Mouse (Mus musculus) erythroblast, embryonic 14.5 days (primary cell): ENCODE measurements around the gene Ncoa7. TPM values are rescaled to one million over a fixed set of nuclear protein-coding genes. Genes with fewer than 3 reads are reported as not detected.
A peak's percentile ranks its signal among the peaks of the same experiment; 100 is the strongest.

Source experiments
- H3K27me3 ChIP-seq: 2 replicates; pipeline ENCODE4 v1.6.1; 2012; ENCODE audit warnings: inconsistent platforms; ENCODE audit not compliant: control insufficient read depth
- H3K36me3 ChIP-seq: 2 replicates; pipeline ENCODE4 v1.6.1; 2012; ENCODE audit warnings: mild to moderate bottlenecking, inconsistent platforms; ENCODE audit not compliant: control insufficient read depth
- H3K4me1 ChIP-seq: 2 replicates; pipeline ENCODE4 v1.6.1; 2012; ENCODE audit warnings: inconsistent platforms; ENCODE audit not compliant: control insufficient read depth
- H3K4me3 ChIP-seq: replicated peaks from 2 replicates; pipeline ENCODE3; 2012; ENCODE audit warnings: moderate library complexity, mild to moderate bottlenecking, inconsistent platforms
- H3K9me3 ChIP-seq: 2 replicates; pipeline ENCODE4 v1.6.1; 2012; ENCODE audit warnings: low read length, inconsistent platforms, mixed read lengths; ENCODE audit not compliant: control insufficient read depth
- GATA1 ChIP-seq: IDR thresholded peaks from 2 replicates; pipeline ENCODE4 v1.6.1; 2012; ENCODE audit warnings: low read length, inconsistent platforms, mixed read lengths
- TAL1 ChIP-seq: IDR thresholded peaks from 3 replicates; pipeline ENCODE4 v1.6.1; 2012; ENCODE audit warnings: low read length, inconsistent platforms, mixed read lengths
- polyA plus RNA-seq: library from polyadenylated mRNA; stranded (reverse); fragments of >175 nt; gene quantifications from 2 replicates; pipeline ENCODE4 v1.2.3, GENCODE M21; 2012

The Ncoa7 gene
- polyA plus RNA-seq, 1 experiment = 4.3 TPM

GRCm38 (mm10) chr10:30733148-30733785 lies 69.9 kb downstream of the Ncoa7 start:
- TF ChIP-seq GATA1 (peak; percentile 45; the same call in 1 of the 2 replicates), TAL1 (no peak)
- no peaks in the 10 kb centered on the region for H3K27me3 ChIP-seq
- H3K9me3 ChIP-seq = no peaks in the 10 kb centered on the region
- H3K36me3 ChIP-seq = peaks cover 30% of the 10 kb centered on the region
- H3K4me3 ChIP-seq = no peak overlapping the region
- peaks cover 72% of the 10 kb centered on the region for H3K4me1 ChIP-seq

DNA sequence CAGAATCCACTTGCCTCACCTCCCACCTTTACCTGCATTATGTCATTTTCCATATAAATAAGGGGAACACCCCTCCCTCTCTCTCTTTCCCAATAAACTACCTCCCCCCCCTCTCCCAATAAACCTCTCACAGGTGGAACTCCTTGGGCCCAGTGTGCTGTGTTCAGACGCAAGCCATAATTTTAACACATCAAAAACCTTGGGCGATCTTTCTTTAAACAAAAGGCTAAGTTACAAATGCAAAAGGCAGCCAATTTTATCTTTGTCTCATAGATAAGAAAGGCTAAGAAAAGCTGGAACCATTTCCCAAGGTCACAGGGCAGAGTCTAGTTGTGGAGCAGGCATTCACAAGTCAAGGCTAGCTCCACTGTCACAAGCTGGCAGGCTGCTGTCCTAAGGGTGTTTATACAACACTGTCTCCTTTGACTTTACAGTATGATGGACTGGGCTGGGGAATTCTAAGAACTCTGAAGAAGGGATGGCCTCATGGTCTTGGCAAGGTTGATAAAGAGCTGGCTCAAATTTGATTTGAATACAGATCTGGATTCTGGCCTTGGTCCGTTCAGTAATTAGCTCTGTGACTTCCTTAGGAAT lies 71.7 kb downstream of the Ncoa7 start:
- peaks cover 32% of the 10 kb centered on the region for H3K36me3 ChIP-seq
- H3K4me3 ChIP-seq = no peak overlapping the region
- no peaks in the 10 kb centered on the region for H3K27me3 ChIP-seq
- TF ChIP-seq TAL1 = no peak
- TF ChIP-seq GATA1 = no peak
- H3K9me3 ChIP-seq = no peaks in the 10 kb centered on the region
- peaks cover 64% of the 10 kb centered on the region for H3K4me1 ChIP-seq

- peaks cover 61% of the 10 kb centered on the region for H3K4me1 ChIP-seq
- no peak overlapping the region for H3K4me3 ChIP-seq
- no peaks in the 10 kb centered on the region for H3K9me3 ChIP-seq
- H3K27me3 ChIP-seq = no peaks in the 10 kb centered on the region
- peaks cover 35% of the 10 kb centered on the region for H3K36me3 ChIP-seq
- TF ChIP-seq TAL1 = no peak
- no peak for TF ChIP-seq GATA1
Observed at GRCm38 (mm10) chr10:30730791-30731190, 72.3 kb downstream of the Ncoa7 start.

DNA sequence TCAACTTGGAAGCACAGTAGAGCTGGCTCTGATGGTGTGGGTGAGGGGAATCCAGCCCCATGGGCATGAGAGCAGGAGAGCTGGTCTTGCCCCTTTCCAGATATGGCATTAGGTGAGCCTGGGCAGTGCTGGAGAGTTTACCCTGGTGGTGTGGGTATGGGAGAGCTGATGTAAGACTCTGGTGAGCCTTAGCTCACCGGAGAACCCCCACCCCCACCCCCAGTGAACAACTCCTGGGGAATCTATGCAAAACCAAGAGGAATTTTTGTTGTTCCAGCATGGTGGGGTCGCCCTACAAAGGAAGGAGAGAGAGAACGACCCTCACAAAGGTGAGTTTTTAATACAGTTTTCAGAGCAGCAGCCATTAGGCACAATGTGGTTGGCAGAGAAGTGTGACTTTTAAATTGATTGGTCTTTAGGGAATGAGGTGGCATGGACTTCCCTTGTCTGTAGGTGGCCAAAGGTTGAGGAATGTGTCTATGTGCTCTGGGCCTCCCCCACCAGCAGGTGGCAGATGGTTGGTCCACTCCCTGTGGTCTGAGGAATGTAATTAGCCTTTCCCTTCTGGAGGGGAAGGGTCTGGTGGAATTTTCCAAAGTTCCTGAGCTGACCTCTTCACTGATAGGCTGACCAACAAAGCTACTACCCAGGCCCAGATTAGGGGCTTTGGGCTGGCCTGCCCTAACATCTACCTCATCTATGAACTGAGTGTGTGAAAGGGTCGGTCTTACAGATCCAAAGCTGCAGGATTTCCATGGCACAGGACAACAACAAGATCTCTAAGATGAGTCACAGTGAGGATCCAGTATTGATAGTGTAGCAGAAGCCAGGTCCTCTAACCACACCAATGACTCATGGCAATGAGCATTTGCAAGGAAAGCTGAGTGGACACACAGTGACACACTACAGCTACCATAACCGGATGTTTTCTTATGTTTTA lies 73.7 kb downstream of the Ncoa7 start:
- H3K36me3 ChIP-seq = peaks cover 34% of the 10 kb centered on the region
- H3K4me3 ChIP-seq = no peak overlapping the region
- no peaks in the 10 kb centered on the region for H3K27me3 ChIP-seq
- no peak for TF ChIP-seq TAL1
- no peak for TF ChIP-seq GATA1
- H3K9me3 ChIP-seq = no peaks in the 10 kb centered on the region
- peaks cover 52% of the 10 kb centered on the region for H3K4me1 ChIP-seq

DNA sequence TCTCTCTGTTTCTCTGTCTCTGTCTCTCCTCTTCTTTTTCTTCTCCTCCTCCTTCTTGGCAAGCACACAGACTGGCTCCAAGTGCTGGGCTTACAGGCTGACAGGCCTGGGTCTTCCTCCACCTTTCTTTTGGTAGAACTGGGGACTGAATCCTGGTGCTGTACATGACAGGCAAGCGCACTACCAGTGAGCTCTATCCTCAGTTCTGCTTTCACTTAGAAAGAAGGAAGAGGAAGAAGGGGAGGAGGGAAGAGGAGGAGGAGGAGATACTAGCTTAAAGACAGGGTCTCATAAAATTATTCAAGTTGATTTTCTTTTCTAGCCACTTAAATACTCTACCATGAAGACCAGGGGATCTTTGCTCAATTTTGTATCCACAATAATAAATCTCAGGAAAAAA lies 80.1 kb downstream of the Ncoa7 start:
- Histone ChIP-seq H3K4me3 (no peak overlapping the region), H3K9me3 (no peaks in the 10 kb centered on the region), H3K36me3 (peaks cover 74% of the 10 kb centered on the region), H3K4me1 (peaks cover 27% of the 10 kb centered on the region), H3K27me3 (no peaks in the 10 kb centered on the region)
- no peak for TF ChIP-seq GATA1
- TF ChIP-seq TAL1 = no peak

DNA sequence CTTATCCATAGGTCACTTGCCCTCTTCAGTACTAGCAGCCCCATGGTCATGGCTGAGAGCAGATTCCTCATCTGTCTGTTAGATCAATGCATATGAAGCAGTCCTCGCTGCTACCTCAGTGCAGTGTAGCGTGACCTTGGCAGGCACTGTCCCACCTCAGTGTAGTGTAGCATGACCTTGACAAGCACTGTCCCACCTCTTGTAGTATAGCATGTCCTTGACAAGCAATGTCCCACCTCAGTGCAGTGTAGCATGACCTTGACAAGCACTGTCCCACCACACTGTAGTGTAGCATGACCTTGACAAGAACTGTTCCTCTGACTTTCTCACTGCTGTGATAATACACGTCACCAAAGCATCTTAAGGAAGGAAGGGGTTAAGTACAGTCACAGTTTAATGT lies 82.6 kb downstream of the Ncoa7 start:
- H3K27me3 ChIP-seq = no peaks in the 10 kb centered on the region
- no peak overlapping the region for H3K4me3 ChIP-seq
- H3K9me3 ChIP-seq = no peaks in the 10 kb centered on the region
- peaks cover 23% of the 10 kb centered on the region for H3K4me1 ChIP-seq
- no peak for TF ChIP-seq GATA1
- TF ChIP-seq TAL1 = no peak
- peaks cover 70% of the 10 kb centered on the region for H3K36me3 ChIP-seq

DNA sequence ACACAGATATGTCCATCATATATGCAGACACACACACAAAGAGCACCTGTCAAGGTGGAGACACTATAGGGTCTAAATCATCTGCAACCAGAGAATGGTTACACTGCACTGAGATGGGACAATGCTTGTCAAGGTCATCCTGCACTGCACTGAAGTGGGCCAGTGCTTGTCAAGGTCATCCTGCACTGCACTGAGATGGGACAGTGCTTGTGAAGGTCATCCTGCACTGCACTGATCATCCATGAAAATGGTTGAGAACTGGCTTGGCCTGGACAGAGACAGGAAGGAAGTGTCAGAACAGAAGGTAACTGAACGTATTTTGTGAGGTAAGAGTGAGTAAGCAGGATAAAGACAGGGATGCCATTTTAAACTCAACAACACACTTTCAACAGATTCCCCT lies 83.2 kb downstream of the Ncoa7 start:
- Histone ChIP-seq H3K27me3 (no peaks in the 10 kb centered on the region), H3K9me3 (no peaks in the 10 kb centered on the region), H3K4me3 (no peak overlapping the region), H3K36me3 (peaks cover 71% of the 10 kb centered on the region), H3K4me1 (peaks cover 23% of the 10 kb centered on the region)
- no peak for TF ChIP-seq GATA1
- no peak for TF ChIP-seq TAL1

- no peak overlapping the region for H3K4me3 ChIP-seq
- H3K9me3 ChIP-seq = no peaks in the 10 kb centered on the region
- TF ChIP-seq GATA1 (no peak), TAL1 (no peak)
Observed at GRCm38 (mm10) chr10:30718703-30719340, 84.3 kb downstream of the Ncoa7 start.

DNA sequence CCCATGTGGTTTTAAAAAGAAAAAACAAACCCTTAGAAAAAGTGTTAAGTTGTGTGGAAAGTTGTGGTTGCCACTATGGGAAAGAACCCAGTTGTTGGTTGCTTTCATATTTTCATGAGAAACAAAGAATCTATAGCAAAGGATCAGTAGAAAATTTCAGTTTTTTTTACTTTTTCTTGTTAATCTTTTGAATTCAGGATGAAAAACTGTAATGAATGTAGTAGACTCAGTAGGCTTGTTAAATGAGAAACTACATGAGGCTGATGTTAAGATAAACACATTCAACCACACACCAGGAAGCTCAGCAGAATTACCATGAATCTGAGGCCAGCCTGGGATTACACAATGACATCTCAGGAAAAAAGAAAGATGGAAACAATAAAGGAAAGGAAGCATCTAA lies 87.0 kb downstream of the Ncoa7 start:
- no peak for TF ChIP-seq TAL1
- no peak for TF ChIP-seq GATA1
- Histone ChIP-seq H3K9me3 (no peaks in the 10 kb centered on the region), H3K27me3 (no peaks in the 10 kb centered on the region), H3K4me1 (peaks cover 23% of the 10 kb centered on the region), H3K4me3 (no peak overlapping the region), H3K36me3 (peaks cover 49% of the 10 kb centered on the region)

More at GRCm38 (mm10) chr10:30718703-30719340, 84.3 kb downstream of the Ncoa7 start:
- peaks cover 23% of the 10 kb centered on the region for H3K4me1 ChIP-seq
- H3K36me3 ChIP-seq = peaks cover 67% of the 10 kb centered on the region
- no peaks in the 10 kb centered on the region for H3K27me3 ChIP-seq
